Mouse (Mus musculus): ENCODE data around the gene Cygb. TPM values are rescaled to one million over a fixed set of nuclear protein-coding genes. Genes with fewer than 3 reads are reported as not detected.
A peak's percentile ranks its signal among the peaks of the same experiment; 100 is the strongest.

The Cygb gene
- total RNA-seq, 2 experiments from 2014 or later: 31.5 to 38.5 TPM

DNA sequence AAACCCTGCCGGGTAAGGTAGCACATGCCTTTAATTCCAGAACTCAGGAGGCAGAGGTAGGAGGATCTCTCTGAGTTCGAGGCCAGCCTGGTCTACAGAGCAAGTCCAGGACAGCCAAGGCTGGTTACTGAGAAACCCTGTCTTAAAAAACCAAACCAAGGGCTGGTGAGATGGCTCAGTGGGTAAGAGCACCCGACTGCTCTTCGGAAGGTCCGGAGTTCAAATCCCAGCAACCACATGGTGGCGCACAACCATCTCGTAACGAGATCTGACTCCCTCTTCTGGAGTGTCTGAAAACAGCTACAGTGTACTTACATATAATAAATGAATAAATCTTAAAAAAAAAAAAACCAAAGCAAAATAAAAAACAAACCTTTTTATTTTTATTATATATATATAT, 17.5 kb downstream of the Cygb start:
- peak in 1 of 2 experiments; percentile 37 for DNase-seq

GRCm38 (mm10) chr11:116632962-116633361, 21.2 kb downstream of the Cygb start:
- peak in 1 of 2 experiments; percentile 5 for DNase-seq

GRCm38 (mm10) chr11:116630171-116630965, 23.7 kb downstream of the Cygb start:
- peak in 1 of 2 experiments; percentile 56 for DNase-seq

GRCm38 (mm10) chr11:116629472-116629871, 24.6 kb downstream of the Cygb start:
- DNase-seq: no peak

GRCm38 (mm10) chr11:116628712-116629111, 25.4 kb downstream of the Cygb start:
- peak; percentile 89 to 97 for DNase-seq

DNA sequence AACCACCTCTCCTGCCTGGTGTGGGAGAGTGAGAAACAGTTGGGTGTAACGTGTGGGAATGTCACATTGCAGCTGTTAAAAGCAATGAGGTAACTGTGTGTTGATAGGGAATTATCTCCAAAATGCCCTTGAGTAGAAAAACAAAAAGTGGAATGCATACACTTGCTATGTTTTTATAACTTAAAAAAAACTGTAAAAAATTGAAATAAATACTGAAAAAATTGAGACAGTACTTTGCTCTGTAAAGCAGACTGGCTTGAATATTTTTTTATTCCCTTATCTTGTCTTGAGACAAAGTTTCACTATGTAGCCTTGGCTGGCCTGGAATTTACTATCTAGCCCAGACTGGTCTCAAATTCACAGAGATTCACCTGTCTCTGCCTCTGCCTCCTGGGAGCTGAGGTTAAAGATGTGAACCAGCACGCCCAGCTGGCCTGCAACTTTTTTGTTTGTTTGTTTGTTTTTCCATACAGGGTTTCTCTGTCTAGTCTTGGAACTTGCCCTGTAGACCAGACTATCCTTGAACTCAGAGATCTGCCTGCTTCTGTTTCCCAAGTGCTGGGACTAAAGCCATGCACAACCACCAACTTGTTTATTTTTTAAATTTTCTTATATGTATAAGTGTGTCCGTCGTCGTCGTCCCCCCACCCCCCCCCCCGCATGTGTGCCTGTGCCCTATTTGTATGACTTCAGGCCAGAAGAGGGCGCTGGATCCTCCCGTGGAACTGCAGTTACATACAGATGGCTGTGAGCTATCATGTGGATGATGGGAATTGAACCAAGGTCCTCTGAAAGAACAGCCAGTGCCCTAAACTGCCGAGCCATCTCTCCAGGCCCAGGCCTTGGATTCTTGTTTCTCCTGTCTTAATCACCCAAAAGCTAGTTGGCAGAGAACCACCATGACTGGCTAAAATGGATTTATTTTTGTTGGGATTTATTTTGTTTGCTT, 26.8 kb downstream of the Cygb start:
- DNase-seq: peak in 1 of 2 experiments; percentile 65

- DNase-seq: no peak
These were observed 27.6 kb downstream of the Cygb start, which contains the start of gene Rhbdf2 for GRCm38 (mm10) chr11:116626299-116627071. Gene Rhbdf2, minus strand, starts transcription at chr11:116627019.

GRCm38 (mm10) chr11:116625081-116626000, 28.8 kb downstream of the Cygb start:
- DNase-seq: peak in 1 of 2 experiments; percentile 73

- peak; percentile 89 for DNase-seq
These were observed 29.8 kb downstream of the Cygb start for GRCm38 (mm10) chr11:116624131-116624832.

- DNase-seq: peak in 1 of 2 experiments; percentile 55
These were observed 30.6 kb downstream of the Cygb start for GRCm38 (mm10) chr11:116623281-116624124.

DNA sequence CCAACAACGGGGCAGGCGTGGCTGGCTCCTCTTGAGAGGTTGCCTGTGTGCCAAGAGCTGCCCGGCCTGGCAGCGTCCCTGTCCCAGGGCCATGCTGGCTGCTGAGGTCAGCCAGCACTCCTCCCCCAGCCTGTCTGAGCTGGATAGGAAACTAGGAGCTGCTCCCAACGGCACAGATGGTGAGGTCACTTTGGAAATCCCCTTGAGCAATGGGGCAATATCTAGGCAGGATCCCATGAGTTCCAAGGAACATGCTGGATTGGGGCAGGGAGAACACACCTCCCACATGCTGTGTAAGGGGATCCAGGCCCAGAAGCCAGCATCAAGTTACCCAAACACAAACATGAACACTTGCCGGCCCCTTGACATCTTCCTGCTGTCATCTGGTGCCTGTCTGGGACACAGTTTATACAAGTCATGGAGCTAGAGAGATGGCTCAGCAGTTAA, 32.8 kb downstream of the Cygb start:
- peak; percentile 90 to 95 for DNase-seq

DNA sequence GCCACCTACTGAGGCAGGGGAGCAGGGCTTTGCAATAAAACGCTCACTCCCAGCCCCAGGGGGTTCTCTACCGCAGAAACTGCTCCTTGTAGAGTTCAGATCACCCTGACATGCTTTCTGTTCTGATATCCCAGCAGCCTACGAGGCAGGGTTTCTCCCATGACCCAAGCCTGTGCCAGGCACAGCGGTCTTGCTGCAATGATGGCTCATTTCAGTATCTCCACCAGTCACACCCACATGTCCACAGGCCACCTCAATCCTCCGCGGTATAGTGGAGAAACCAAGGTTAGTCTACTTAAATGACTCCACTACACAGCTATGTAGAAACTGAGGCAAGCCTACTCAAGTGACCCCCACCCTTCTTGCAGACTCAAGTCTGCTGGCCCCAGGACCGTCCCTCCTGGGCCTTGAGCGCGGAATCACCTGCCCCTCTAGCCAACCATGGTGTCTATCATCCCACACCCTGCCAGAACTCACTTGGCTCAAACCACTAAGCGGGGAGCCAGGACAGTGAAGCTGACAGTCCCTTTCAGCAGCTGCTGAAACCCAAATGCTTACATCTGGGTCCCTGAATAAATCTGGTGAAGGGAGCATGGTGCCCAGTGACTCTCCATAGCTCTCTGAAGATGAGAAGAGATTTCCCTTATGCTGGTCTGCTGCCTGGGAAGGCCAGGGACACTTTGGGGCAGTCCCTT, 33.4 kb downstream of the Cygb start:
- DNase-seq: no peak

DNA sequence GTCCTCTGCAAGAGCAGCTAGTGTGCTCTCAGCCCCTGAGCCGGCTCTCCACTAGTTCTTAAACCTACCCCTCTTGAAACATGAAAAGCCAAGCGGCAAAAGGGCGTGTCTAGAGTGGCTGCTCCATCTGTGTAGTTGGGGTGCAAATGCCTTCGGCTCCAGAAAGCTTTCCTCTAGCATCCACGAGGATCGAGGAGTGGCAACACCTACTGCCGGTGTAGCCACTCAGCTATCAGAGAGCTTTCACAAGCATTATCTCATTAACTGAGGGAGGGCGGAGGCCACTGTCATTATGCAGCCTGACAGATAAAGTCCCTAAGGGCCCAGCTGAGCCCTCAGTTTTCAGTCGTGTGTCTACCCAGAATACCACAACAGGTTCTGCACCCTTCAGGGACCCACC, 34.0 kb downstream of the Cygb start:
- peak in 1 of 2 experiments; percentile 32 for DNase-seq

DNA sequence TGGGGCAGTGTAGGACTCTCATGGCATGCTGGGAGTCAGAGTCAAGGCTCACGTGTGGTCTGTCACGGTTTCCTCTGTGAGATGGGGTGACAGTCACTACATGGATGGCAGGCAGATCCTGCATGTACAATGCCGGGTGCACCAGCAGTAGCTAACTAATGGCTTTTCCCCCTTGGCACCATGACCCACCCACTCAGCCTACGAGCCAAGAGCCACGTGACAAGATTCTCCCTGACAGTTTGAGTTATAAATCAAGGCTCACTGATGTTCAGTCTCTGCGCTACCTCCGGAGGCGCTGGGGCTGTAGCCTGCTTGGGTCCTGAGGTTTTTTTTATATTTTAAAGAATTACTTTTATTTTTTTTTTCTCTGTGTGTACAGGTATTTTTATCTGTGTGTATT, 34.6 kb downstream of the Cygb start:
- DNase-seq: no peak

- DNase-seq: peak; percentile 46 to 49
These were observed 35.0 kb downstream of the Cygb start for GRCm38 (mm10) chr11:116619156-116619555.

- DNase-seq: no peak
These were observed 35.4 kb downstream of the Cygb start for GRCm38 (mm10) chr11:116618666-116619065.

DNA sequence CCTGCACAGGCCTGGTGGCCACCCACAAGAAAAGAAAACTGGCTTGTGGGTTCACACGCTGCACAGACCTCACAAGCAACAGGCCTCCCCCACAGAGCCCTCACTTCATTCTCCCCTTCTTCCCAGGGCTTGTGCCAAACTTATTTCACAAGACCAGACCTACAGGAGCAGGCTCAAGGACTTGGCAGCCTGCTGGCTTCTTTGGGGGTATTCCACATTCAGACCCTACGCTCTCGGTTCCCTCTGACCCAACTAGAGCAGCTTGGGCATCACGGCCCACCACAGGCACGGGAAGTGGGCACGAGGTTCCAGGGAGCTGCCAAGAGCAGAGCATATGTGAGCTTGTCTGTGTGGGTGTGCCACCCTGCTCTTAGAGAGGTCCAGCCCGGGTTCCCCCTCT, 36.5 kb downstream of the Cygb start:
- DNase-seq: peak; percentile 58 to 63

DNA sequence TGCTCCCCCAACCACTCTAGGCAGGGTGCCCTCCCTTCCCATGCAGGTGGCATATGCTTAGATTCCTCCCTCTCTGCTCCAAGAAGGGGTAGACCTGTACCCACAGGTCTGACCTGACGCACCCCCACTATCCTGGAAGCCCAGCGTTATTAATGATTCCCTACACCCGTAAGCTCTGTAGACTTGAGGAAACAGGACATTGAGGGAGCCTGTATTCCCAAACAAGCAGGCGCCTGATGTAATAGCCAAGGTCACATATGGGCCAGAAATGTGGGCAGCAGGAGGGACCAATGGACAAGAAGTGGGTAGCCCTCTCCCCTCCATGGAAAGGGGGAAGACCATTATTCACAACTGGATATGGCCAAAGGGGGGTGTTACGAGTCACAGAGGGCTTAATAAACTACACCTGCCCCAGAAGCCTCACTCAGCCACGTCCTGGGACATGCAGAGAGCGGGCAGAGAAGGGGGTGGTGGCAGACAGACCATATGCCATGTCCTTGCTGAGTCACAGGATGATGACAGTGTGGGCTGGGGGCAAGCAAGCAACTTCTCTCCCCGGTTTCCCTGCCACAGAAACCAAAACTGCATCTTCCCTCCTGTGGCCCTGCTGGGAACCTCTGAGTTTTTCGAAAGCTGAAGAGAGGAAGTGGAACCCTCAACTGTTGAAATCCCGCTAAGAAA, 37.5 kb downstream of the Cygb start:
- peak; percentile 36 to 45 for DNase-seq
